Mouse (Mus musculus) neutrophil, adult 5-6 weeks (primary cell): ENCODE data around the gene Map3k3. TPM values are rescaled to one million over a fixed set of nuclear protein-coding genes. Genes with fewer than 3 reads are reported as not detected.
"Not testable (repeated sequence)": the region's sequence is repeated elsewhere in the genome, so short reads cannot be mapped to it uniquely, and the experiment has no call there.

ENCODE experiments used
- ATAC-seq: fragments of 151-379, 151-347 bp; 2 replicates; pipeline ENCODE4 v1.8.0; 2017; ENCODE audit warnings: mild to moderate bottlenecking, moderate TSS enrichment; ENCODE audit not compliant: insufficient number of reproducible peaks, poor library complexity, low FRiP score, severe bottlenecking; ENCODE audit errors: extremely low read depth
- total RNA-seq: library from RNA; stranded (forward); fragments of 200-1000 nt; gene quantifications from 2 replicates; pipeline ENCODE4 v1.2.3, GENCODE M21; 2017

Map3k3 gene
- total RNA-seq, 1 experiment from 2014 or later = 224 TPM

- ATAC-seq = not testable (repeated sequence)
Observed at GRCm38 (mm10) chr11:106066616-106067015, 17.8 kb upstream of the Map3k3 start.

GRCm38 (mm10) chr11:106073774-106074173 is 10.6 kb upstream of the Map3k3 start:
- no peak for ATAC-seq

GRCm38 (mm10) chr11:106076321-106076720 is 8.1 kb upstream of the Map3k3 start:
- peak; percentile 91 for ATAC-seq

GRCm38 (mm10) chr11:106084911-106085561 is 623 bp downstream of the Map3k3 start:
- peak; percentile 17; the same call in 1 of the 2 replicates for ATAC-seq

- no peak for ATAC-seq
Observed at GRCm38 (mm10) chr11:106098223-106098622, 13.8 kb downstream of the Map3k3 start.

- no peak for ATAC-seq
Observed at GRCm38 (mm10) chr11:106102866-106103265, 18.5 kb downstream of the Map3k3 start.

GRCm38 (mm10) chr11:106106047-106106587 is 21.7 kb downstream of the Map3k3 start:
- ATAC-seq = peak; percentile 87

GRCm38 (mm10) chr11:106111688-106112087 is 27.3 kb downstream of the Map3k3 start:
- no peak for ATAC-seq

- no peak for ATAC-seq
Observed at GRCm38 (mm10) chr11:106122221-106122620, 37.8 kb downstream of the Map3k3 start.

- peak; percentile 70 for ATAC-seq
Observed at GRCm38 (mm10) chr11:106122736-106123135, 38.3 kb downstream of the Map3k3 start.

GRCm38 (mm10) chr11:106124784-106125183 is 40.4 kb downstream of the Map3k3 start:
- ATAC-seq = no peak

- ATAC-seq = no peak
Observed at GRCm38 (mm10) chr11:106125827-106126226, 41.4 kb downstream of the Map3k3 start.

- ATAC-seq = not testable (repeated sequence)
Observed at GRCm38 (mm10) chr11:106126727-106127373, 42.4 kb downstream of the Map3k3 start.

- ATAC-seq = no peak
Observed at GRCm38 (mm10) chr11:106129477-106129876, 45.1 kb downstream of the Map3k3 start.

- ATAC-seq = no peak
Observed at GRCm38 (mm10) chr11:106132516-106132915, 48.1 kb downstream of the Map3k3 start.

GRCm38 (mm10) chr11:106134580-106135528 is 50.4 kb downstream of the Map3k3 start:
- ATAC-seq = 0 out of 2 replicates have a peak, but pooled peaks have one; percentile 16

- no peak for ATAC-seq
Observed at GRCm38 (mm10) chr11:106151219-106151618, 66.8 kb downstream of the Map3k3 start.

- no peak for ATAC-seq
Observed at GRCm38 (mm10) chr11:106152132-106152531, 67.7 kb downstream of the Map3k3 start.

GRCm38 (mm10) chr11:106154091-106154490 is 69.7 kb downstream of the Map3k3 start:
- no peak for ATAC-seq
